Mouse (Mus musculus) stomach, postnatal 0 days (tissue): ENCODE data around the gene Arid3a. TPM values are rescaled to one million over a fixed set of nuclear protein-coding genes. Genes with fewer than 3 reads are reported as not detected.

Experiments
- ATAC-seq: fragments of 200-750 bp; cut with Nextera tagmentation; 2 replicates; pipeline ENCODE4 v1.8.0; 2017; ENCODE audit not compliant: low FRiP score, low TSS enrichment
- DNase-seq: peaks from one replicate; pipeline ENCODE4 v3.0.0-alpha.2; 2016; ENCODE audit warnings: low spot score
- H3K27ac ChIP-seq: fragments of 300-500 bp; sonication (generic); replicated peaks from 2 replicates; pipeline ENCODE4 v1.5.1; 2014; ENCODE audit warnings: mild to moderate bottlenecking, control low read depth
- H3K27me3 ChIP-seq: fragments of 300-500 bp; sonication (generic); 2 replicates; pipeline ENCODE4 v1.6.1; 2014; ENCODE audit warnings: low read length; ENCODE audit not compliant: control insufficient read depth, insufficient read depth
- H3K36me3 ChIP-seq: fragments of 300-500 bp; sonication (generic); 2 replicates; pipeline ENCODE4 v1.6.1; 2014; ENCODE audit warnings: low read length, mixed read lengths; ENCODE audit not compliant: control insufficient read depth, insufficient read depth
- H3K4me1 ChIP-seq: fragments of 300-500 bp; sonication (generic); replicated peaks from 2 replicates; pipeline ENCODE4 v1.6.1; 2014; ENCODE audit warnings: antibody characterized with exemption; ENCODE audit not compliant: control insufficient read depth, insufficient read depth
- H3K4me2 ChIP-seq: fragments of 300-500 bp; sonication (generic); replicated peaks from 2 replicates; pipeline ENCODE4 v1.6.1; 2014; ENCODE audit warnings: low read depth, mild to moderate bottlenecking, control low read depth, moderate library complexity
- H3K4me3 ChIP-seq: fragments of 300-500 bp; sonication (generic); 2 replicates; pipeline ENCODE4 v1.5.1; 2014; ENCODE audit warnings: low read depth, low read length, control low read depth
- H3K9ac ChIP-seq: fragments of 300-500 bp; sonication (generic); 2 replicates; pipeline ENCODE4 v1.6.1; 2014; ENCODE audit warnings: mild to moderate bottlenecking, low read length, control low read depth, mixed read lengths
- H3K9me3 ChIP-seq: fragments of 300-500 bp; sonication (generic); 2 replicates; pipeline ENCODE4 v1.6.1; 2016; ENCODE audit warnings: low read length; ENCODE audit not compliant: control insufficient read depth
- CTCF ChIP-seq: IDR thresholded peaks from 2 replicates; pipeline ENCODE4 v1.5.1; 2016; ENCODE audit warnings: antibody characterized with exemption, low read depth, mild to moderate bottlenecking, moderate library complexity
- EP300 ChIP-seq: optimal IDR thresholded peaks from 2 replicates; pipeline ENCODE3; 2016; ENCODE audit warnings: antibody characterized with exemption
- WGBS: fragments of 180-500 bp; shearing (Covaris S2); extraction: QIAGEN DNeasy Blood & Tissue Kit; methylation state at CpG from one replicate; pipeline ENCODE4 v1.1.7; 2014; 5-methylcytosine and 5-hydroxymethylcytosine counted together
- polyA plus RNA-seq: library from polyadenylated mRNA; unstranded; fragments of >200 nt; fragmentation: Nextera tagmentation; extraction: Ambion mirVana; gene quantifications from 2 replicates; pipeline ENCODE4 v1.2.1, GENCODE M21; 2015

Gene Arid3a
- polyA plus RNA-seq, 1 experiment from 2014 or later = 3.5 TPM

- H3K9ac ChIP-seq = 0 out of 2 replicates have a peak overlapping the region, but pooled peaks have one; percentile 9
- H3K36me3 ChIP-seq = no peaks in the 10 kb centered on the region
- no peak for TF ChIP-seq CTCF
- no peak for TF ChIP-seq EP300
- H3K9me3 ChIP-seq = no peaks in the 10 kb centered on the region
- H3K4me2 ChIP-seq = no peak overlapping the region
- peak overlapping the region; percentile 61 for H3K27ac ChIP-seq
- H3K4me3 ChIP-seq = no peak overlapping the region
- DNase-seq (no peak), ATAC-seq (no peak)
- WGBS = 81% methylated on average over 1 of the region's 1 CpGs
- H3K27me3 ChIP-seq = no peaks in the 10 kb centered on the region
- peaks cover 5% of the 10 kb centered on the region; the same call in 1 of the 2 replicates for H3K4me1 ChIP-seq
Measured at GRCm38 (mm10) chr10:79942988-79943387, 16.1 kb downstream of the Arid3a start.

GRCm38 (mm10) chr10:79943471-79943901, 16.6 kb downstream of the Arid3a start:
- no peak overlapping the region for H3K9ac ChIP-seq
- H3K27me3 ChIP-seq = no peaks in the 10 kb centered on the region
- H3K27ac ChIP-seq = peak overlapping the region; percentile 86
- no peaks in the 10 kb centered on the region for H3K9me3 ChIP-seq
- no peak overlapping the region for H3K4me2 ChIP-seq
- H3K36me3 ChIP-seq = no peaks in the 10 kb centered on the region
- no peak overlapping the region for H3K4me3 ChIP-seq
- 44% methylated on average over 9 of the region's 9 CpGs for WGBS
- TF ChIP-seq CTCF (no peak), EP300 (no peak)
- DNase-seq (peak; percentile 79), ATAC-seq (peak; percentile 59)
- peaks cover 5% of the 10 kb centered on the region; the same call in 1 of the 2 replicates for H3K4me1 ChIP-seq

GRCm38 (mm10) chr10:79945507-79946234, 18.8 kb downstream of the Arid3a start:
- Histone ChIP-seq H3K27me3 (no peaks in the 10 kb centered on the region), H3K27ac (peak overlapping the region; percentile 86), H3K4me3 (no peak overlapping the region), H3K36me3 (peaks cover 8% of the 10 kb centered on the region), H3K9me3 (no peaks in the 10 kb centered on the region), H3K4me2 (peak overlapping the region; percentile 11; the same call in 1 of the 2 replicates), H3K9ac (0 out of 2 replicates have a peak overlapping the region, but pooled peaks have one; percentile 18), H3K4me1 (peaks cover 5% of the 10 kb centered on the region; the same call in 1 of the 2 replicates)
- TF ChIP-seq EP300 (no peak), CTCF (no peak)
- ATAC-seq (peak; percentile 84), DNase-seq (peak; percentile 84)
- 40% methylated on average over 16 of the region's 16 CpGs for WGBS

- Histone ChIP-seq H3K9ac (peak overlapping the region; percentile 41), H3K27me3 (no peaks in the 10 kb centered on the region), H3K4me1 (peaks cover 5% of the 10 kb centered on the region; the same call in 1 of the 2 replicates), H3K4me3 (no peak overlapping the region), H3K27ac (peak overlapping the region; percentile 86), H3K4me2 (peak overlapping the region; percentile 31), H3K9me3 (no peaks in the 10 kb centered on the region), H3K36me3 (peaks cover 18% of the 10 kb centered on the region)
- WGBS = 29% methylated on average over 7 of the region's 7 CpGs
- DNase-seq (no peak), ATAC-seq (peak; percentile 7; the same call in 1 of the 2 replicates)
- TF ChIP-seq CTCF (no peak), EP300 (no peak)
Measured at GRCm38 (mm10) chr10:79946752-79947322, 20.0 kb downstream of the Arid3a start.

GRCm38 (mm10) chr10:79947502-79947901, 20.7 kb downstream of the Arid3a start:
- Histone ChIP-seq H3K4me2 (no peak overlapping the region), H3K27ac (peak overlapping the region; percentile 86; the same call in 1 of the 2 replicates), H3K36me3 (peaks cover 18% of the 10 kb centered on the region), H3K4me3 (no peak overlapping the region), H3K9me3 (no peaks in the 10 kb centered on the region), H3K4me1 (peaks cover 5% of the 10 kb centered on the region; the same call in 1 of the 2 replicates), H3K27me3 (no peaks in the 10 kb centered on the region), H3K9ac (peak overlapping the region; percentile 31; the same call in 1 of the 2 replicates)
- ATAC-seq (no peak), DNase-seq (no peak)
- 63% methylated on average over 6 of the region's 6 CpGs for WGBS
- TF ChIP-seq CTCF (no peak), EP300 (no peak)

GRCm38 (mm10) chr10:79949873-79950272, 23.0 kb downstream of the Arid3a start:
- Histone ChIP-seq H3K9me3 (no peaks in the 10 kb centered on the region), H3K36me3 (peaks cover 24% of the 10 kb centered on the region), H3K9ac (no peak overlapping the region), H3K4me1 (peaks cover 3% of the 10 kb centered on the region; the same call in 1 of the 2 replicates), H3K4me2 (no peak overlapping the region), H3K4me3 (no peak overlapping the region), H3K27me3 (no peaks in the 10 kb centered on the region), H3K27ac (no peak overlapping the region)
- TF ChIP-seq CTCF = no peak
- no peak for TF ChIP-seq EP300
- DNase-seq (no peak), ATAC-seq (no peak)
- 89% methylated on average over 4 of the region's 4 CpGs for WGBS
